21 mouse cellular contexts compared by ENCODE assay signal in the genomic region with DNA sequence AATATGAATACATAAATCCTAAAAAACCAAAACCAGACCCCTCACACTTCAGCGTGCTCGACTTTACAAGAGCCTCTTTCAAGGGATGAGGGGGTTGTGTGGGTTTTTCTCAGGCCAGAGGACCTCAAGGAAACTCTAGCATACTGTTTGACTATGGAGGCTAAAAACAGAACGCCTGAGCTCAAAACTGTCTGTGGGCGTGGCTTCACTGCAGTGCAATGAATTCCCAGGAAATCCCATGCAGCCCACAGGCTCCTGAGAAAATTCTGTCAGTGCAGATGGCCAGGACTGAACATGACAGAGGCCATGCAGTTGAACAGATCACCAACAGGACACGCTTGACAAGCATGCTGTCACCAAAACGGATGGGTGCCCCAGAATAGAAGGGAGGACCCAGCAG. TPM values are rescaled to one million over a fixed set of nuclear protein-coding genes. Genes with fewer than 3 reads are reported as not detected.
DNase-seq lines count a peak whose midpoint lies in the region; ATAC-seq lines count a peak whose summit lies in the region.
"Had no signal": no experiment of that assay in that cellular context is flagged by ENCODE, and none has a peak within 500 bp of the region (broad histone marks: within the 10 kb centered on the region; RNA-seq: fewer than 3 reads in every experiment).

No protein-coding gene starts in this region.

- H3K9ac ChIP-seq in heart, embryonic 14.5 days (ENCODE audit: low read length) = peak overlapping the region; percentile 21; the same call in 1 of the 2 replicates
- H3K9ac ChIP-seq in lung, embryonic 15.5 days = no peak overlapping the region
- H3K9ac ChIP-seq: forebrain, embryonic 15.5 days had no signal

- no peak overlapping the region for H3K4me3 ChIP-seq in heart, embryonic 14.5 days (ENCODE audit: control insufficient read depth in 1 of 2, insufficient read depth in 1 of 2, low read depth in 1 of 2, low read length in 2 of 2)
- no peak overlapping the region for H3K4me3 ChIP-seq in lung, embryonic 15.5 days
- H3K4me3 ChIP-seq: forebrain, embryonic 15.5 days; layer of hippocampus, adult 2 months; left cerebral cortex, adult 2 months; megakaryocyte, embryonic 14.5 days had no signal

- peaks cover 13 to 15% of the 10 kb centered on the region in 2 experiments for H3K4me1 ChIP-seq in heart, embryonic 14.5 days (ENCODE audit: control insufficient read depth in 2 of 2, insufficient read depth in 2 of 2, low read length in 2 of 2)
- peaks cover 16% of the 10 kb centered on the region for H3K4me1 ChIP-seq in lung, embryonic 15.5 days
- H3K4me1 ChIP-seq: forebrain, embryonic 15.5 days had no signal

- peak; percentile 80; the same call in 1 of the 2 replicates for ATAC-seq in frontal cortex, adult (ENCODE audit: low TSS enrichment)
- peak; percentile 44; the same call in 1 of the 2 replicates for ATAC-seq in heart, embryonic 14.5 days (ENCODE audit: insufficient number of reproducible peaks, insufficient read depth, low FRiP score, low read depth)
- ATAC-seq in lung, embryonic 15.5 days (ENCODE audit: borderline replicate concordance, extremely low read depth, low FRiP score, low TSS enrichment) = 0 out of 2 replicates have a peak, but pooled peaks have one; percentile 25
- ATAC-seq: forebrain, embryonic 15.5 days; hindbrain, embryonic 16.5 days had no signal

- H3K9me3 ChIP-seq in heart, embryonic 14.5 days (ENCODE audit: control insufficient read depth, low read length) = no peaks in the 10 kb centered on the region
- H3K9me3 ChIP-seq in lung, embryonic 15.5 days = no peaks in the 10 kb centered on the region
- H3K9me3 ChIP-seq: forebrain, embryonic 15.5 days had no signal

- no peaks in the 10 kb centered on the region for H3K27me3 ChIP-seq in heart, embryonic 14.5 days (ENCODE audit: control insufficient read depth, insufficient read depth, low read length)
- no peaks in the 10 kb centered on the region for H3K27me3 ChIP-seq in lung, embryonic 15.5 days
- H3K27me3 ChIP-seq: CH12.LX; forebrain, embryonic 15.5 days had no signal

- intact Hi-C loops in heart, postnatal 36 days (cut with DNase I) = no loop called here

- H3K4me2 ChIP-seq in heart, embryonic 14.5 days (ENCODE audit: low read length) = 0 out of 2 replicates have a peak overlapping the region, but pooled peaks have one; percentile 16
- H3K4me2 ChIP-seq in lung, embryonic 15.5 days = no peak overlapping the region
- H3K4me2 ChIP-seq: forebrain, embryonic 15.5 days had no signal

- H3K27ac ChIP-seq in heart, embryonic 14.5 days (replicated peaks in 1 of 2; ENCODE audit: control insufficient read depth in 1 of 2, insufficient read depth in 1 of 2, low read depth in 2 of 2, low read length in 2 of 2) = peak overlapping the region; percentile 1 to 64; a peak in 3 of 4 replicates
- H3K27ac ChIP-seq in lung, embryonic 15.5 days = no peak overlapping the region
- H3K27ac ChIP-seq: forebrain, embryonic 15.5 days; layer of hippocampus, adult 2 months; left cerebral cortex, adult 2 months had no signal

- DNase-seq in frontal cortex, postnatal 14 days (ENCODE audit: low spot score in 2 of 2) = no peak
- no peak for DNase-seq in heart, postnatal 36 days
- no peak for DNase-seq in lung, postnatal 36 days
- DNase-seq in brain, adult 2 months (ENCODE audit: low read depth, low spot score) = peak; percentile 66
- DNase-seq: adrenal gland, adult 8-10 months; cerebellum, adult 11 months; cerebellum, postnatal 25 days; gastrocnemius, postnatal 14 days; kidney, adult 18-20 months; kidney, postnatal 10 days; thymus, postnatal 36 days had no signal

- no peaks in the 10 kb centered on the region for H3K36me3 ChIP-seq in heart, embryonic 14.5 days (ENCODE audit: control insufficient read depth, insufficient read depth, low read length)
- no peaks in the 10 kb centered on the region for H3K36me3 ChIP-seq in lung, embryonic 15.5 days
- H3K36me3 ChIP-seq: forebrain, embryonic 15.5 days had no signal

- WGBS in heart, embryonic 14.5 days = 36% methylated on average over 6 of the region's 6 CpGs
- 42% methylated on average over 6 of the region's 6 CpGs for WGBS in lung, embryonic 15.5 days

RNA-seq across cellular contexts. Expression of a gene that starts 10.9 kb away (rescaled TPM):
- polyA plus RNA-seq in heart, embryonic 14.5 days (2014; fragmentation: Nextera tagmentation; extraction: Ambion mirVana) = 0.31 TPM in 2 replicates
- total RNA-seq in heart, postnatal 36 days (2021) = under 1 TPM in 1 of 2 experiments, not detected in 1; 0.14 TPM
- 0.15 and 0.21 TPM in 2 replicates for polyA plus RNA-seq in lung, embryonic 15.5 days (2015; fragmentation: Nextera tagmentation; extraction: Ambion mirVana)
- total RNA-seq: CH12.LX had no signal
- polyA plus RNA-seq: liver, embryonic 16.5 days had no signal

RNA-seq across cellular contexts. Expression of a gene that starts 31.9 kb away (rescaled TPM):
- 9.7 and 12.1 TPM in 2 replicates for polyA plus RNA-seq in heart, embryonic 14.5 days (2014; fragmentation: Nextera tagmentation; extraction: Ambion mirVana)
- total RNA-seq in heart, postnatal 36 days (2021) = 1 to 10 TPM; 1.3 to 1.7 TPM
- polyA plus RNA-seq in lung, embryonic 15.5 days (2015; fragmentation: Nextera tagmentation; extraction: Ambion mirVana) = 2.6 and 3.5 TPM in 2 replicates
- total RNA-seq: CH12.LX had no signal

RNA-seq across cellular contexts. Expression of a gene that starts 55.2 kb away (rescaled TPM):
- 6.0 and 6.3 TPM in 2 replicates for polyA plus RNA-seq in heart, embryonic 14.5 days (2014; fragmentation: Nextera tagmentation; extraction: Ambion mirVana)
- total RNA-seq in heart, postnatal 36 days (2021) = 1 to 10 TPM; 6.2 to 6.4 TPM
- 7.8 and 8.8 TPM in 2 replicates for polyA plus RNA-seq in lung, embryonic 15.5 days (2015; fragmentation: Nextera tagmentation; extraction: Ambion mirVana)

Comparison
In these comparisons a context has a peak if more than half of its experiments do, and no peak if none do; other contexts are left out.
1. ATAC-seq: peak in every context shown above with its lines; median percentile 80 in frontal cortex, adult; 44 in heart, embryonic 14.5 days; 25 in lung, embryonic 15.5 days.